Mouse (Mus musculus) ES-E14 (cell line): ENCODE measurements at regions not wholly inside any gene's neighbourhood (a gene's known extent, or its start where the extent isn't known, plus 50 kb on each side); places are given as distances from the start of the nearest gene placed in this dataset.

Experiments used
- CHD2 ChIP-seq: IDR thresholded peaks from 2 replicates; pipeline ENCODE4 v1.6.1; 2014; ENCODE audit warnings: mild to moderate bottlenecking, low read depth, low read length, inconsistent platforms
- HCFC1 ChIP-seq: IDR thresholded peaks from 2 replicates; pipeline ENCODE4 v1.6.1; 2012; ENCODE audit warnings: low read length, inconsistent platforms, borderline replicate concordance; ENCODE audit not compliant: insufficient read depth
- MAFK ChIP-seq: IDR thresholded peaks from 2 replicates; pipeline ENCODE4 v1.6.1; 2014; ENCODE audit warnings: mild to moderate bottlenecking, low read depth, low read length, inconsistent platforms; ENCODE audit not compliant: insufficient read depth
- ZC3H11A ChIP-seq: IDR thresholded peaks from 2 replicates; pipeline ENCODE4 v1.6.1; 2012; ENCODE audit warnings: low read depth, mild to moderate bottlenecking, inconsistent platforms, low read length, borderline replicate concordance
- ZNF384 ChIP-seq: IDR thresholded peaks from 2 replicates; pipeline ENCODE4 v1.6.1; 2012; ENCODE audit warnings: low read depth, low read length, inconsistent platforms

DNA sequence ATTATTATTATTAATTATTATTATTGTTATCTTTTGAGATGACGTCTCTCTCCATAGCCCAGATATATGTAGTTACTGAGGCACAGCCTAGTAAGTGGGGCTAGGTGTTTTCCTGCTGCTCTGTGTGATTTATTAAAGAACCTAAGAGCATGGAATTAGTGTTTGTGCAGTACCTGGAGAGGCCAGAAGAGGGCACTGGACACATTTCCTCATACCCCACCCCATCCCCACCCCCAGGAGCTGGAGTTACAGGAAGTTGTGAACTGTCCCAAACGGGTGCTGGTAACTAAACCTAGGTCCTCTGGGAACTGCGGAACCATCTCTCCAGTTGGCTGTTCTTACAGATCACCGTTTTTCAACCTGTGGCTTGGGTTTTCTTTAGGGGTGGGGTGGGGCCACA, 129.9 kb downstream of the Gm10131 start:
- TF ChIP-seq HCFC1 = no peak
- TF ChIP-seq ZNF384 = no peak
- TF ChIP-seq MAFK = no peak
- TF ChIP-seq ZC3H11A = no peak
- no peak for TF ChIP-seq CHD2
